ENCODE assay signal across 20 mouse cellular contexts in genomic region chr2:106731478-106731877, GRCm38 (mm10). TPM values are rescaled to one million over a fixed set of nuclear protein-coding genes. Genes with fewer than 3 reads are reported as not detected.
"Had no signal": no experiment of that assay in that cellular context is flagged by ENCODE, and none has a peak within 500 bp of the region (broad histone marks: within the 10 kb centered on the region; RNA-seq: fewer than 3 reads in every experiment).

No protein-coding gene starts in this region.

- H3K4me1 ChIP-seq: megakaryocyte, embryonic 14.5 days; stomach, embryonic 15.5 days had no signal

- H3K4me2 ChIP-seq: limb, embryonic 12.5 days; liver, embryonic 13.5 days; lung, embryonic 15.5 days; midbrain, embryonic 12.5 days; neural tube, embryonic 13.5 days; stomach, embryonic 15.5 days had no signal

- H3K9ac ChIP-seq: limb, embryonic 12.5 days; liver, embryonic 13.5 days; liver, postnatal 0 days; lung, embryonic 15.5 days; midbrain, embryonic 12.5 days; neural tube, embryonic 13.5 days; stomach, embryonic 15.5 days had no signal

- H3K36me3 ChIP-seq: liver, embryonic 13.5 days; lung, embryonic 15.5 days; midbrain, embryonic 12.5 days; stomach, embryonic 15.5 days had no signal

- ATAC-seq: liver, postnatal 0 days; midbrain, embryonic 16.5 days had no signal

- H3K27me3 ChIP-seq: liver, embryonic 13.5 days; lung, embryonic 15.5 days; megakaryocyte, embryonic 14.5 days; midbrain, embryonic 12.5 days; neural tube, embryonic 13.5 days; stomach, embryonic 15.5 days had no signal

- H3K27ac ChIP-seq: liver, embryonic 13.5 days; lung, embryonic 15.5 days; macrophage; midbrain, embryonic 12.5 days; stomach, embryonic 15.5 days had no signal

- H3K9me3 ChIP-seq: limb, embryonic 12.5 days; liver, embryonic 13.5 days; lung, embryonic 15.5 days; midbrain, embryonic 12.5 days; neural tube, embryonic 13.5 days; stomach, embryonic 15.5 days had no signal

- DNase-seq: kidney, postnatal 25 days; layer of hippocampus, adult 9-11 months; layer of hippocampus, postnatal 36 days; liver; liver, embryonic 13.5 days; liver, postnatal 0 days; lung, postnatal 14 days; retina, postnatal 1 day; right cerebral cortex, postnatal 4 days; spleen, adult 18-20 months; thymus, adult 2 months; thymus, postnatal 25 days had no signal

- H3K4me3 ChIP-seq: limb, embryonic 12.5 days; liver, embryonic 13.5 days; lung, embryonic 15.5 days; megakaryocyte, embryonic 14.5 days; midbrain, embryonic 12.5 days; neural tube, embryonic 13.5 days; stomach, embryonic 15.5 days had no signal

RNA-seq across cellular contexts. Expression of gene Mpped2, which starts 38.4 kb away (rescaled TPM):
- polyA plus RNA-seq: macrophage had no signal
